Mouse (Mus musculus) spleen, postnatal 14 days (tissue): Measurements from ENCODE around the gene Med27.
A peak's percentile ranks its signal among the peaks of the same experiment; 100 is the strongest.
"Not testable (repeated sequence)": the region's sequence is repeated elsewhere in the genome, so short reads cannot be mapped to it uniquely, and the experiment has no call there.

Source experiments
- DNase-seq, 2 experiments: peaks; one replicate each; pipeline ENCODE4 v3.0.0; 2021 to 2022; ENCODE audit warnings: low spot score in 2 of 2

The Med27 gene

GRCm38 (mm10) chr2:29519402-29519801 lies 172.8 kb downstream of the Med27 start:
- DNase-seq = no peak

DNA sequence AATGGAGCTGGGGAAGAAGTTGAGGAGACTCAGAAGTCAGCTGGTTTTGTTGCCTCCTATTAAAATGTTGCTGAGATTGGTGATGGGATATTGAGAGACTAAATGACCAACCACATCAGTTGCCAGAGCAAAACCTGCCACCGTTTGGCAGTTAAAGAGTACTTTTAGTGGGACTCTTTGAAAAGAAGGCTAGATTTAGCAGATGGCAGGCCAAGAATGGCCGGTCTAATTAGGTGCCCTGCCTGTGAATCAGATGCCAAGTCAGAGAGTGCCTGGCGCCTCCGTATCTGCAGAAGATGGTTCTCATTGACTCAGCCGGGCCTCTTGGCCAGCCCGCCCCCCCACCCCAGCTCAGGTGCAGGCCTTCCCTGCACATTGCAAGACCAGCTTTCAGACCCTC lies 173.6 kb downstream of the Med27 start:
- DNase-seq = no peak

DNA sequence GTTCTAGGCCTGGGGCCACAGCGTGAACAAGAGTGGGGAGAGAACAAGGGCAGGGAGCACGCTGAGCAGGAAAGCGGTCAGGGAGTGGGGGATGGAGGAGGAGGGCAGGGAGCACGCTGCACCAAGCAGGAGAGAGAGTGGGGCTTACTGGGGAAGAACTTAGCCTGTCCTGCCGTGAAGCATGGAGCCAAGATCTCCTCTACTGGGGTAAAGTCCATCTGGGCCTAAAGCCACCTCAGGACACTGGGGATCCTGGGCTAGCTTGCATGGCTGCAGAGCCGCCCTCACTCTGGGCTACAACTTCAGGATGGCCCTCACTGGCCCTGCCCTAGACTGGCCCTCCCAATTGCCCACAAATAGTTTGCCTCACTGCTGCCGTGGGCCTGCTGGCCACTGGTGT lies 174.9 kb downstream of the Med27 start:
- DNase-seq = no peak

DNA sequence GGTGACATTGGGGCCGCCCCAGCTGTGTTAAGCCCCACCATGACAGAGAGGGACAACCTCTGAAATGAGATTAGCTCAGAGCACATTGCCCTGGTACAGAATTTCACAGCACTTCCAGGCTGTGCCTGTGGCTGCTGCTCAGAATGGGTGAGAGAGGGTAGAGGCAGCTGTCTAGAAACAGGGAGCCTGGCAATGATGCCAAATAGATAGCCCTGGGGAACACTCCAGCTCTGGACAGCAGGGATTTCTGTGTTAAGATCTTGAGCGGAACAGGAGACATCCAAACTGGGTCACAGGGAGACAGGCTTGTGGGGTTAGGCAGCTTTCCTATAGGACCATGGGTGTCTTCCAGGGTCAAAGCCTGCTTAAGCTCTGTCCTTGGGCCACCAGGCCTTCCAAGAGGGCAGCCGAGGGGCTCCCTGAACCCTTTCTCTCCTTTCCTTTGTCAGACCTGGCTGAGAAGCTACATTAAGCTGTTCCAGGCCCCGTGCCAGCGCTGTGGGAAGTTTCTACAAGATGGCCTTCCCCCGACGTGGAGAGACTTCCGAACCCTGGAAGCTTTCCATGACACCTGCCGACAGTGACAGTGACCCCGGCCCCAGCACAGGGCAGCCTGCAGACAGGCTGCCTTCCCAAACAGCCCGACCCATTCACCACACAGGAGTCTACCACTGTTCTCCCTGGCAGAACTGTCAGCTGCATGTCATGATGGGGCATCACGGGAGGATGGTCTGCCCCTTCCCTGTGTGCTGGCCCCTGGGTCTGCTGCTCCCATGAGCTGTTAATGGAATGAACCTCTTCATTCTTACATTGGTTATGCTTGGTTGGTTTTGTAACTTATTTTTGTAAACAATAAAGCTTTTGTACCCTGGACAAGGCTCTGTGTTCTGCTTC lies 177.5 kb downstream of the Med27 start:
- no peak for DNase-seq

DNA sequence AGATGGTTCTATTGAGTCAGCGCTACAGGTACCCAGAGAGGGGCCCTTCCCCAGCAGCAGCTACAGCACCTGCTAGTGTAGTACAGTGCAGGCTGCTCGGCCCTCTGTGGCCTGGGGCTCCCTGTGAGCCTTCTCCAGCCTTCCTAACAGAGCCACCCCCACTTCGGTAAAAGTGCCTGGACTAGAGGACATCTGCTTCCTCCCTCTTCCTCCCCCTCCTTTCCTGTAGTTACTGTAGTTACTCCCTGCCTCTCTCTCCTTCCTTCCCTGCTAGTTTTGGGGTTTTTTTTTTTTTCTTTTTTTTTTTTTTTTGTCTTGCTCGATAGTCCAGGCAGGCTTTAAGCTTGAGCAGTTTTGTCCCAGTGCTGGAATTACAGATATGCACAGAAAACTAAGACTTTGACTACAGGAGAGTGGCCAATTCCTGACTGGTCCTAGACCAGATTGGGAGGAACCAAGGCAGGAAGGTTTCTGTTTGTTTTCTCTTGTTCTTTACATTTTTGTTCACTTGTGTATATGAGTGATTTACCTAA lies 178.7 kb downstream of the Med27 start:
- no peak for DNase-seq

GRCm38 (mm10) chr2:29526266-29526665 lies 179.6 kb downstream of the Med27 start:
- no peak for DNase-seq

DNA sequence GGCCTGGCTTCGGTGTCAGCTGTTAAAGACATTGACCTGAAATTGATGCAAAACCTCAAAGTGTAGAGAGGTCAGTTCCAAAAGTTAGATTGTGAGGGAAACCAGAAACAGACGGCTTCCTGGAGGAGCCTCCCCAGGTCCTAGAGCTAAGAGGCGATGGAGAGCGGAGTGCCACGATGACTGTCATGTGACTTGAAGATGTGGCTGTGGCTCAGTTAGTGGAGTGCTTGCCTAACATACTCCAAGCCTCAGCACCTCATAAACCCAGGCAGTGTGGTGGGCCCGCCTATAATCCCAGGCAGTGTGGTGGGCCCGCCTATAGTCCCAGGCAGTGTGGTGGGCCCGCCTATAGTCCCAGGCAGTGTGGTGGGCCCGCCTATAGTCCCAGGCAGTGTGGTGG lies 180.9 kb downstream of the Med27 start:
- DNase-seq = not testable (repeated sequence)

DNA sequence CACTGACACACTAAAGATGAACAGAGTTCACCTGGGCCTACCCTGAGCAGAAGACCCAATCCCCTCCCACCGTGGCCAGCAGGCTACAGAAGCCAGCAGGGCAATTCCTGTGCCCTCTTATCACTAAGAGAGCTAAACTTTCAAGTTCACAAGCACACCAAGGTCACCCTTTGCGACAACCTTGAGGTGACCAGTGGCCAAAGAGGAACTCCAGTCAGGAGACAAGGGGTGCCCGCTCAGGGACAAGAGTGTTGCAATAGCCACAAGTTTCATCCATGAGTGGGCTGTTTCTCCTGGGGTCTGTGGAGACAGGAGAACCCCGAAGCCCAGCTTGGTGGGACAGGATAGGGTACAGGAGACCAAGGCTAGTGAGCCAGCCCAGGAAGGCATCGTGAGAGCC lies 182.2 kb downstream of the Med27 start:
- DNase-seq = no peak

- DNase-seq = not testable (repeated sequence)
Observed at GRCm38 (mm10) chr2:29529788-29530187, 183.2 kb downstream of the Med27 start.

DNA sequence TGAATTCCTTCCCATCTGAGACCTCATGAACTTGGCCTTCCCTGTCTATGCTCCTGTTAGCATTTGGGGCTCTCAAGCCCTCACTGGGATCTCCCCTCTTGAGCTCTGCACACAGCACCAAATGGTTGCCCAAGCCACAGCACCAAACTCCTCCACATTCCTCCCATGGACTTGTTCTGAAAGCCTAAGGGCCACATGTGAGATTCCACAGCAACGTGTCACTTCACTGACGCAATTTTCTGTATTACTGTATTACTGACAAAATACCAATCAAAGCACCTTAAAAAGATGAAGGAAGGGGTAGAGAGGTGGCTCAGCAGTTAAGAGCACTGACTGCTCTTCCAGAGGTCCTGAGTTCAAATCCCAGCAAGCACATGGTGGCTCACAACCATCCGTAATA lies 185.6 kb downstream of the Med27 start:
- DNase-seq = no peak

GRCm38 (mm10) chr2:29532921-29533320 lies 186.3 kb downstream of the Med27 start:
- DNase-seq = no peak

DNA sequence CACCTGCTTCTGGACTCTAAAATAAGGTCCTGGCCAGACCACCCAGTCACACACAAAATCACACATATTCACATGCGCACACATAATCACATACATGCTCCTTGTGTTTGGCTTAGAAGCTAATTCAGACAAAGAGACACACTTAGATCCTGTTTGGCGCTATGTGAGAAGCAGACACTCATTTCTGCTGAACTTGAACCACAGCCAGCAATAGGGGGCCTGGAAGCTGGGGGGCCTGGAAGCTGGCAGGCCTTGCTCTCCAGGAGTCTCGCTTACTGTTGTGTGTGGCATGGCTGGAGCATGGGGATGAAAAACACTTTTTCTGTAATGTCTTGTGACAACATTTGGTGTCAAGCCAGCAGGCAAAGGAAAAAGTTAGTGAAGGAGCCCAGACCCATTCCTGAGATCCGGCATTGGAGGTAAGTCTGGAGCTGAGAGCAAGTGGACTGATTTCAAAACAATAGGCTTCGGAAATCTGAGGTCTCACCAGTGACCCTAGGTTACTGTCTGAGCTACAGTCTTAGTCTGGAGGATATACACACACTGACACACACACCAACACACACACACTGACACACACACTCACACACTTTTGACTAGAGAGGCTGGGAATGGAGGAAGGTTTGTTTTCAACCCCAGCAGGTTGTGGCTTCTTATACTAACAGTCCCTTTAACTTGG lies 189.1 kb downstream of the Med27 start:
- DNase-seq = no peak

GRCm38 (mm10) chr2:29536481-29536880 lies 189.9 kb downstream of the Med27 start:
- no peak for DNase-seq

- no peak for DNase-seq
Observed at GRCm38 (mm10) chr2:29537334-29537733, 190.7 kb downstream of the Med27 start.

GRCm38 (mm10) chr2:29542039-29542438 lies 195.4 kb downstream of the Med27 start:
- no peak for DNase-seq

GRCm38 (mm10) chr2:29546571-29546970 lies 200.0 kb downstream of the Med27 start:
- no peak for DNase-seq

DNA sequence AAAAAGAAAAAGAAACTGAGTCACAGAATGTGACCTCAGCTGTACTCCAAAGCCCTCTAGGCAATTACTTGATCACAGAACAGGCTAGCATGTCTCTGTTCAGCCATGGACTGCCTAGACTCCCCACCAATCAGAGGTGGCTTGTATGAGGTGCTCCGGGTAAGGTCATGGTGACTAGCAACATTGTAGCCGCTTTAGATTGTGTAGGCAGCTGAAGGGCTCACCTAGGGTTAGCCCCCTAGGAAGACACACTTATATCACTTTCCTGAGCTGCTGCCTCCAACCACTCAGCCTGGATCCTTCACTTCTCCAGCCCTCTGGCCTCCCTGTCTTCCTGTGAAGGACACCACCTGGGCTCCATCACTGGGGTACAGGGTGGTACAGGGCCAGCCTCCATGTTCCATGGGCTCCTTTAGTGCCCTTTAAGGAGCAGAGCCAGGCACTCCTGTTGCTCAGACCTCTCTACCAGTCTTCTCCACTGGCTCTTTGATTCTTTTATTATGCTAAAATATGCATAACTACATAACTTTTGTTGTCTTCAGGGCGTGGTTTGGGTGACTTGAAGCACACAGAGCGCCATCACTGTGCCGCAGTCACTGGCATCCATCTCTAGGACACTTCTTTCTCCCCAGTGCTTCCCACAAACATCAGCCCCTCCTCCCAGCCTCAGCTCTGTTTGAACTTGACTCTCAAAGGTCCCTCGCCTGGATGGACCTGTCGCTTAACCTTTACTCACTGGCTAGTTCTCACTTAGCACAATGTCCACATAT lies 205.4 kb downstream of the Med27 start:
- DNase-seq = no peak

GRCm38 (mm10) chr2:29553945-29554634 lies 207.5 kb downstream of the Med27 start:
- peak in 1 of 2 experiments; percentile 35 for DNase-seq

DNA sequence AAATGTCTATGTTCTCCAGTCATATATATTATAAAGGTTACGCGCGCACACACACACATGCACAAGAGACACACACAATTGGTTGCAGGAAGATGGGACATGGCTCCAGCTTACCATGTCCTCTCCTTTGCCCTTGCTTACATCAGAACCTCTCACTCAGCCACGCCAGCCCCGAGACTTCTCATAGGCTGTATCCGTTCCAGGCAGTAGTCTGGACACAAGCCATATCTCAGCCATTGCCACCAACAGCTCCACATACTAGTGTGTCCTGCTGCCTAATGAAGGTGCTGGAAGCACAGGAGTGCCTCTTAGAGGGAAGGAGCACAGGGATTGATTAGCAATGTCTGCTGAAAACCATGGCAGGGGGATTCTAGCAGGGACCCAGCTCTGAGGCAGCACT lies 211.9 kb downstream of the Med27 start:
- no peak for DNase-seq

GRCm38 (mm10) chr2:29559955-29560354 lies 213.3 kb downstream of the Med27 start:
- no peak for DNase-seq

- DNase-seq = no peak
Observed at GRCm38 (mm10) chr2:29561468-29561867, 214.8 kb downstream of the Med27 start.
